Mouse (Mus musculus) T-helper 17 cell (primary cell): ENCODE data around the gene Gm14403.
"Not testable (repeated sequence)": the region's sequence is repeated elsewhere in the genome, so short reads cannot be mapped to it uniquely, and the experiment has no call there.

ENCODE experiments used
- in situ Hi-C, 2 experiments: fragments of 300-600 bp; cut with MboI, MseI; formaldehyde crosslinking; loops; 1 replicate in 1 of 2; 2 replicates in 1 of 2; pipeline ENCODE4 v1.15.1; 2025; ENCODE audit warnings: high pct_unique_total_duplicates in 2 of 2

Gene Gm14403

DNA sequence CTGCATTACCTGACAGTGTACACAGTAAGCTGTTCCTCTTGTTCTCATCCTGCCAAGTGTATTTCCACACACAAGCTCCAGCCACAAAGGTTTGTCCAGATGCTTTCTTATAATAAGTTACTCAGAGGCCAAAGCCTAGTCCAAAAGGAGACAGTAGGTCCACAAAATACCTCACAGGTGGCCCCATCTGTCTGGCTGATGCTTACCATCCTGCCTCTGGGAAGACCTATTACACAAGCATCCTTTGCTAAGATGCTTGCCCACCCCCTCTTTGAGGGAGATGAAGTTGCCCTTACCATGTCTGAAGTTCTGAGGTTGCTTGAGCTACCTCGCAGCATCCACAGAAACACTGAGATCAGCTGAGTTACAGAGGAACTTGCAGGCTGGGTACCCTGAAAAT, 57.2 kb downstream of the Gm14403 start:
- in situ Hi-C loops = not testable (repeated sequence)
